Mouse (Mus musculus): ENCODE data around the gene Sulf2. TPM values are rescaled to one million over a fixed set of nuclear protein-coding genes. Genes with fewer than 3 reads are reported as not detected.

Gene Sulf2
- polyA plus RNA-seq, 1 experiment, result 25.8 TPM

DNA sequence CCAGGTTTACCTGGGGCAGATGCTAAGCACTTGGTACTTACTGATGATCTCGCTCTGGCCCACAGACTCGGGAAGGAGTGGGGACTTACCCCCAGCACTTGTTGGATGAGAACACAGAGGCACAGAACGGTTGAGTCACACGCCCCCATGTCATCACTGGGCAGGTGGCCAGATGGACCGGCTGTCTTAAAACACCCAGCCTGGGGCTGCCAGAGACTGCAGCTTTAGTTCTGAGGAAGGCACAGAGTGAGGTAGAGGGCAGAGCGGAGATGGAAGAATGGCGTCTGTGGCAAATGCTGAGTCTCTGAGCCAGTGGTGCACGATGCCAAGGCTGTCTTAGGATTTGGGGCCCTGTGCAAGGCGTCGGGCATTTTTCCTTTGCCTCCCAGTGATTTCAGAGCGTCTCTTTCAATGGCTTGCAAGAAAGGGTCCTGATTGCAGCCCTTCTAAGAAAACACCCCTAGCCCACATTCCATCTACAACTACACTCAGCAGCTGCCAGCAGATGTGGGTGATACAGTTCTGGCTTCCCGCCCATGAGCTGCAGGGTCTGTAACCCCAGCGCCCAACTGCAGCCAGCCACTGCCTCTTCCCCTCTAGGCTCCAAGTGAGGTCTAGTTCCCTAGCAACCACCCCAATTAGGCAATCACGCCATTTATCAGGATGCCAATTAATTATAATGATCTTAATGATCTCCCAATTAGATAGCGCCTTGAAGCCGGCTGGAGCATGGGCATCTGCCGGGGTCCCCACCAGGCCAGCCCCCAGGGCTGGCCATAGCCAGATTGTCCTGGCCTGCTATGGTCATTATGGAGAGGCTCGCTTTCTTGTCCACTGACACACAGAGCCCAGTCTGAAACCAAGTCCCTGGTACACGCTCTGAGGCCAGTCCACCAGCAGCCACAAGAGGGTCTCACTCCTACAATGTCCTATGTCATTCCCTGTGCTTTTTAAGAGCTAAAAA, 3.7 kb downstream of the Sulf2 start:
- Histone ChIP-seq H3K79me2 (ENCODE audit: control insufficient read depth, insufficient read depth) (peaks cover 27% of the 10 kb centered on the region), H3K36me3 (ENCODE audit: control insufficient read depth, insufficient read depth) (no peaks in the 10 kb centered on the region), H3K79me3 (ENCODE audit: low read depth) (peaks cover 5% of the 10 kb centered on the region), H3K27me3 (ENCODE audit: control insufficient read depth, insufficient read depth, insufficient read length) (no peaks in the 10 kb centered on the region), H3K4me3 (ENCODE audit: insufficient read depth, poor library complexity, severe bottlenecking) (no peak overlapping the region), H3ac (ENCODE audit: control insufficient read depth, insufficient read length, low read depth) (no peak overlapping the region)
- TF ChIP-seq USF1 (IDR thresholded peaks at IDR 0.05; ENCODE audit: low read depth), result no peak
- TF ChIP-seq CTCF (IDR thresholded peaks at IDR 0.05; ENCODE audit: control insufficient read depth, insufficient read depth, insufficient read length), result no peak
- no peak for TF ChIP-seq MAX (IDR thresholded peaks at IDR 0.05)
- TF ChIP-seq CEBPB (IDR thresholded peaks at IDR 0.05; ENCODE audit: low read depth), result peak; percentile 23
- no peak for TF ChIP-seq MYOG (IDR thresholded peaks at IDR 0.05; ENCODE audit: control insufficient read depth, extremely low read depth, insufficient read length)
- no peak for TF ChIP-seq FOSL1 (IDR thresholded peaks at IDR 0.05; ENCODE audit: insufficient read depth, low read length, poor library complexity, severe bottlenecking)
- TF ChIP-seq MYOD1 (IDR thresholded peaks at IDR 0.05; ENCODE audit: control insufficient read depth, insufficient read length, low read depth), result peak; percentile 56

DNA sequence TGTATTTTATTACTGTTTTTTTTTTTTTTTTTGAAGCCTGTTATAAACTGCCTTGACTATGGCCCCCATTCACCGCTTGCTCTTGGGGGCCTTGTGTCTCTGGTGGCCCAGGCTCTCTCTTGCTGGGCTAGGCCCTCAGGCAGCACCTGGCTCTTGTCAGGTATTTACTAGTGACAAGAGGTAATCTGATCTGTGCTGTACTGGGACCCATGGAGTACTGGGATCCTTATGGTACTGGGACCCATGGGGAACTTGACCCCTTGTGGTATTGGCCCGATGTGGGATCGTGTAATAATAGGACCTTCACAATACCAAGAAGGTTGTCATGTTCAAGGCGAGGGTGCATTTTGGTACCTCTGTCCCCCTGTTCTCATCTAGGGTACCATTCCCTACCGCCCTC, 4.9 kb downstream of the Sulf2 start:
- Histone ChIP-seq H3K27me3 (ENCODE audit: control insufficient read depth, insufficient read depth, insufficient read length) (no peaks in the 10 kb centered on the region), H3K79me2 (ENCODE audit: control insufficient read depth, insufficient read depth) (peaks cover 27% of the 10 kb centered on the region), H3K79me3 (ENCODE audit: low read depth) (peaks cover 5% of the 10 kb centered on the region), H3K4me3 (ENCODE audit: insufficient read depth, poor library complexity, severe bottlenecking) (no peak overlapping the region), H3ac (ENCODE audit: control insufficient read depth, insufficient read length, low read depth) (no peak overlapping the region), H3K36me3 (ENCODE audit: control insufficient read depth, insufficient read depth) (no peaks in the 10 kb centered on the region)
- TF ChIP-seq MYOD1 (IDR thresholded peaks at IDR 0.05; ENCODE audit: control insufficient read depth, insufficient read length, low read depth), result no peak
- TF ChIP-seq FOSL1 (IDR thresholded peaks at IDR 0.05; ENCODE audit: insufficient read depth, low read length, poor library complexity, severe bottlenecking), result no peak
- no peak for TF ChIP-seq CEBPB (IDR thresholded peaks at IDR 0.05; ENCODE audit: low read depth)
- no peak for TF ChIP-seq USF1 (IDR thresholded peaks at IDR 0.05; ENCODE audit: low read depth)
- no peak for TF ChIP-seq MAX (IDR thresholded peaks at IDR 0.05)
- no peak for TF ChIP-seq CTCF (IDR thresholded peaks at IDR 0.05; ENCODE audit: control insufficient read depth, insufficient read depth, insufficient read length)
- no peak for TF ChIP-seq MYOG (IDR thresholded peaks at IDR 0.05; ENCODE audit: control insufficient read depth, extremely low read depth, insufficient read length)

DNA sequence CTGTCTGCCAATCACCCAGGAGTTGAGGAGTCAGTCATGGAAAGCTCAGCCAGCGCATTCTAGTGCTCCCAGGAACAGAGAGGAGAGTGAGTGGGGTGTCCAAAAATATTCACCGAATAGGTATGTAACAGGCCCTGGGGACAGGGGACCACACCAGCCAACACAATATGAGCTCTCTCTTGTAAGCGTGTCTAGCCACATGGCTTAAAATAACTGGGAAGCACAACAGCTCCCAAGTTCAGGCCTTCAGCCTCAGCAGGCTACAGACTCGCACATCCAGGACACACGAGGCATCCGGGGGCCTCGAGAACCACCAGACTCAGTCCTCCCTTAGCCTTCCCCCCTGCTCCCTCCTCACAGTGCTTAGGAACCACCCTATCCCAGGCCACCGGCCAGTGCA, 6.0 kb downstream of the Sulf2 start:
- peaks cover 27% of the 10 kb centered on the region for H3K79me2 ChIP-seq (ENCODE audit: control insufficient read depth, insufficient read depth)
- TF ChIP-seq USF1 (IDR thresholded peaks at IDR 0.05; ENCODE audit: low read depth) (no peak), MAX (IDR thresholded peaks at IDR 0.05) (no peak), MYOG (IDR thresholded peaks at IDR 0.05; ENCODE audit: control insufficient read depth, extremely low read depth, insufficient read length) (no peak), MYOD1 (IDR thresholded peaks at IDR 0.05; ENCODE audit: control insufficient read depth, insufficient read length, low read depth) (no peak), CEBPB (IDR thresholded peaks at IDR 0.05; ENCODE audit: low read depth) (no peak), FOSL1 (IDR thresholded peaks at IDR 0.05; ENCODE audit: insufficient read depth, low read length, poor library complexity, severe bottlenecking) (no peak)
- H3K79me3 ChIP-seq (ENCODE audit: low read depth), result peaks cover 5% of the 10 kb centered on the region
- H3K36me3 ChIP-seq (ENCODE audit: control insufficient read depth, insufficient read depth), result no peaks in the 10 kb centered on the region
- H3ac ChIP-seq (ENCODE audit: control insufficient read depth, insufficient read length, low read depth), result no peak overlapping the region
- no peak overlapping the region for H3K4me3 ChIP-seq (ENCODE audit: insufficient read depth, poor library complexity, severe bottlenecking)
- H3K27me3 ChIP-seq (ENCODE audit: control insufficient read depth, insufficient read depth, insufficient read length), result no peaks in the 10 kb centered on the region

DNA sequence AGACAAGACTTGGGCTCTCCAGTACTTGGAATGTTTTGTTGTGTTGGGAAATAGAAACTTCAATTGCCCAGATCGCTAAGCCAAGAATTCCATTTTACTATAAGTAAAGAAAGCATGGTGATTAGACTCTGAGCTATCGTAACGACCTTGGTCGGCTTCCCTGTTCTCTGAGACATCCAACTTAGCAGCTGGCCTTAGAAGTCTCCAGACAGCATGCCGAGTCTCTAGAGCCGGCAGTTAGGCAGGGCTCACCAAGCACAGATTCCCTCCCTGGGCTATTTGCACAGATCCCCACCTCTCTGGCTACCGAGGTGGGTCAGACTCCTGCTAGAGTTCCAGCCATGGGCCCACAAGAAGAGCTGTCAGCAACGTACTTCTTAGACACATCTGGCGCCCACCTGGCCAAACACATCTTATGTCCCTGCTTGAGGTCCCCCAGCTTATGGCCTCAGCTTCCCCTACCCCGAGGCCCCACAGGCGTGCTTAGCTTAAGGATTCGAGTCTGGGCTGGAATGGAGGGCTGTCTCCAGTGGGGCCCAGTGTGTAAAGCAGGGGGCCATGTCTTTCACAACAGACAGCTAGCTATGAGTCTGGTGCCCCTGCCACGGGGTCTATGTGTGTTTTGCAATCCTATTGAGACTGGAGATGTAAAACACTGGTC, 6.7 kb downstream of the Sulf2 start:
- Histone ChIP-seq H3K4me3 (ENCODE audit: insufficient read depth, poor library complexity, severe bottlenecking) (no peak overlapping the region), H3ac (ENCODE audit: control insufficient read depth, insufficient read length, low read depth) (no peak overlapping the region), H3K79me2 (ENCODE audit: control insufficient read depth, insufficient read depth) (peaks cover 26% of the 10 kb centered on the region), H3K79me3 (ENCODE audit: low read depth) (peaks cover 5% of the 10 kb centered on the region), H3K36me3 (ENCODE audit: control insufficient read depth, insufficient read depth) (no peaks in the 10 kb centered on the region), H3K27me3 (ENCODE audit: control insufficient read depth, insufficient read depth, insufficient read length) (no peaks in the 10 kb centered on the region)
- TF ChIP-seq FOSL1 (IDR thresholded peaks at IDR 0.05; ENCODE audit: insufficient read depth, low read length, poor library complexity, severe bottlenecking), result no peak
- no peak for TF ChIP-seq CTCF (IDR thresholded peaks at IDR 0.05; ENCODE audit: control insufficient read depth, insufficient read depth, insufficient read length)
- no peak for TF ChIP-seq MYOG (IDR thresholded peaks at IDR 0.05; ENCODE audit: control insufficient read depth, extremely low read depth, insufficient read length)
- no peak for TF ChIP-seq MAX (IDR thresholded peaks at IDR 0.05)
- no peak for TF ChIP-seq USF1 (IDR thresholded peaks at IDR 0.05; ENCODE audit: low read depth)
- no peak for TF ChIP-seq CEBPB (IDR thresholded peaks at IDR 0.05; ENCODE audit: low read depth)
- TF ChIP-seq MYOD1 (IDR thresholded peaks at IDR 0.05; ENCODE audit: control insufficient read depth, insufficient read length, low read depth), result no peak

DNA sequence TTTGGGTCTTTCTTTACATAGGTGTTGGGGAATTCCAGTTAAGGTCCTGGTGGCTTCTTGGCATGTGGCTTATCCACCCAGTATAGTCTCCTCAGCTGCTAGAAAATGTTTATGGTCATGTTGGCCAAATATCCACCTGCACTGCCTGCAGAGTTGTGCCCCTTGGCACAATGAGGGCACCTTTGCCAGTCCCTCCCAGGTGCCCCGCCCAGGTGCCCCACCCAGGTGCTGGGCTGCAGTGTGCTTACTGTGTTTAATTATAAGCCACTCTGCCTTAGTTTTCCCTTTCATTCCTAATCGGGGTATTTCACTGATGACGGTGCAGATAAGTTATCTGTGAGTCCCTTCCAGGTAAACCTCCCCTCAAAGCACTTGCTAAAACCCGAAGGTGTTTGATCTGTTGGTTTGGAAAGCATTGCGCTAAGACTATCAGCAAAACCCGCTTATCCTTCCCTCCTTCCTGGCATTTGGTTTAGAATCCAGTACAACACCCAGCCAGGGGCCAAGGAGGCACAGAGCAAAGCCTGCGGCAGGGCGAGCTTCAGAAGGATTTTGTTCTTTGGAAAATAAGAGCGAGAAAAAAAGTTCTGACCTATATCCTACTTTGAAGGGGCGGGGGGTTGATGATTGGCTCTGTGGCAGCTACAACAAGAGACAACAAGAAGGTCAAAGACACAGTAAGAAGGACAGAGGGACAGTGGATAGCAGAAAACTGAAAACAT, 7.4 kb downstream of the Sulf2 start:
- TF ChIP-seq MYOG (IDR thresholded peaks at IDR 0.05; ENCODE audit: control insufficient read depth, extremely low read depth, insufficient read length) (no peak), USF1 (IDR thresholded peaks at IDR 0.05; ENCODE audit: low read depth) (no peak), MYOD1 (IDR thresholded peaks at IDR 0.05; ENCODE audit: control insufficient read depth, insufficient read length, low read depth) (no peak), FOSL1 (IDR thresholded peaks at IDR 0.05; ENCODE audit: insufficient read depth, low read length, poor library complexity, severe bottlenecking) (no peak)
- Histone ChIP-seq H3ac (ENCODE audit: control insufficient read depth, insufficient read length, low read depth) (no peak overlapping the region), H3K79me2 (ENCODE audit: control insufficient read depth, insufficient read depth) (peaks cover 19% of the 10 kb centered on the region), H3K4me3 (ENCODE audit: insufficient read depth, poor library complexity, severe bottlenecking) (no peak overlapping the region), H3K36me3 (ENCODE audit: control insufficient read depth, insufficient read depth) (no peaks in the 10 kb centered on the region), H3K27me3 (ENCODE audit: control insufficient read depth, insufficient read depth, insufficient read length) (no peaks in the 10 kb centered on the region), H3K79me3 (ENCODE audit: low read depth) (peaks cover 5% of the 10 kb centered on the region)

Data from C2C12 (cell line).